Mouse (Mus musculus) stomach, postnatal 0 days (tissue): ENCODE data around the gene Kif1c.

Experiments used
- CTCF ChIP-seq: IDR thresholded peaks from 2 replicates; pipeline ENCODE4 v1.5.1; 2016; ENCODE audit warnings: antibody characterized with exemption, low read depth, mild to moderate bottlenecking, moderate library complexity
- EP300 ChIP-seq: optimal IDR thresholded peaks from 2 replicates; pipeline ENCODE3; 2016; ENCODE audit warnings: antibody characterized with exemption

- TF ChIP-seq CTCF, result no peak
- TF ChIP-seq EP300, result no peak
Observed at GRCm38 (mm10) chr11:70765776-70766445, 65.6 kb downstream of the Kif1c start.
